Mouse (Mus musculus): ENCODE data around the gene Serpina16.

GRCm38 (mm10) chr12:103653836-103654235, 22.1 kb downstream of the Serpina16 start:
- TF ChIP-seq POLR2A (IDR thresholded peaks at IDR 0.05; ENCODE audit: control insufficient read depth in 1 of 2, insufficient read depth in 1 of 2, low read depth in 1 of 2, low read length in 2 of 2, poor library complexity in 1 of 2) (no peak), MYB (IDR thresholded peaks at IDR 0.05; ENCODE audit: low read depth, low read length) (no peak), GATA1 (IDR thresholded peaks at IDR 0.05; ENCODE audit: low read depth, low read length) (no peak), ETS1 (IDR thresholded peaks at IDR 0.05; ENCODE audit: low read depth, low read length) (no peak)

Measured in MEL (cell line).